Mouse (Mus musculus): ENCODE measurements at regions not wholly inside any gene's neighbourhood (a gene's known extent, or its start where the extent isn't known, plus 50 kb on each side); places are given as distances from the start of the nearest gene placed in this dataset.
A peak's percentile ranks its signal among the peaks of the same experiment; 100 is the strongest.

GRCm38 (mm10) chr17:9845451-9846075 is 176.0 kb upstream of the Pabpc6 start:
- no peak for DNase-seq (ENCODE audit: low read depth)

GRCm38 (mm10) chr17:9841103-9841502 is 171.6 kb upstream of the Pabpc6 start:
- no peak for DNase-seq (ENCODE audit: low read depth)

- no peak for DNase-seq (ENCODE audit: low read depth)
Measured at GRCm38 (mm10) chr17:9839256-9839655, 169.7 kb upstream of the Pabpc6 start.

DNA sequence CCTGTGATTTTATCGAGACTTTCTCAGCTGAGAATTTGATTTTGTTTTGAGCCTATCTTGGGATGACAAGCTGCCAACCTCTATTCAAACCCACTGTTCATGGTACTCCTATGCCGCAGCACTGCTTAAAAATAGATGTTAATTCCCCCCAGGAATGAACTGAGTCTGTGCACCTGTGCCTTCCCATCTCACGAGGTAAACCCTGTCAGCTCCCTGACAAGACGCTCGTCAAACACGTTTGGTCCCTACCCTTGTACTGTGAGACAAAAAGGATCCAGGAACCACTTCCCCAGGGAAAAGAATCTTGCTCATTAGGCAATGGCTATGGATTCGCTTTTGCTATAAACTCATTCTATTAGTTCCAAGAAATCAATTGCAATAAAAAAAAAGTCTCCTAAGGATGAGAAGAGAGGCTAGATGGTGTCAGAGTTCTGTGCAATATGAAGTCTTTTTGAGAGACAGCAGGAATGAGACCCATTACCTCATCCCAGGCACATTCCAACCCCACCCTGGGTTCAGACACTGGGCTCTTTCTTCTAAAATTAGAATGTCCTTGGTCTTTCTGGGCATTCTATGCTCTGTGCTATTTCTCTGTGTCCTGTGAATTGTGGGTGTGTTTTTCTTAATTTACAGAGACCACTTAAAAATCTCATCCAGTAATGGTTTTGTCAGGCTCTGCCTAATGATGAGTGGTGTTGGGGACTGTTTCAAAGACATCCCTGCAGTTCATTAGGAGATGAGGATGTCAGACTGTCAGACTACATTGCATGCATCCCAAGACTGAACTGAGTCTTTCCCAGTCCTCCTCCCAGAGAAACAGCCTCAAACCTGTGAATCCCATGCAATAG is 167.7 kb upstream of the Pabpc6 start:
- no peak for DNase-seq (ENCODE audit: low read depth)

DNA sequence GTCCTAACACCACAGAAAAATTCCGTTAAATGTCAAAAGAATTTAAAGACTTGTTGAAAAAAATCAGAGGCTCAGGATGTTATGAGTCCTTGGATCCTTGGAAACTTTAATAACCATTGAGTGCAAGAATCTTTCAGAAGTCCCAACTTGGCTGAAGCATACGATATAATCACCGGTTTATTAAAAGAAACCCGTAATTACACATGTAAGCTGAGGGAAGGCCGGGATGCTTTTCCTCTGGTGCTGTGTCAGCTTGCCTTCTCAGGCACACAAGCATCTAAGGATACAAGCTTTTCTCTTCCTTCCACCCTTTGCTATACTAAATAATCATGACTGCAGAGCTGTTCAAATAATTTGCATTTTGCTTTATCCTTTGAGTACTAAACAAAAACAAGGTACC is 160.4 kb upstream of the Pabpc6 start:
- DNase-seq (ENCODE audit: low read depth) = no peak

DNA sequence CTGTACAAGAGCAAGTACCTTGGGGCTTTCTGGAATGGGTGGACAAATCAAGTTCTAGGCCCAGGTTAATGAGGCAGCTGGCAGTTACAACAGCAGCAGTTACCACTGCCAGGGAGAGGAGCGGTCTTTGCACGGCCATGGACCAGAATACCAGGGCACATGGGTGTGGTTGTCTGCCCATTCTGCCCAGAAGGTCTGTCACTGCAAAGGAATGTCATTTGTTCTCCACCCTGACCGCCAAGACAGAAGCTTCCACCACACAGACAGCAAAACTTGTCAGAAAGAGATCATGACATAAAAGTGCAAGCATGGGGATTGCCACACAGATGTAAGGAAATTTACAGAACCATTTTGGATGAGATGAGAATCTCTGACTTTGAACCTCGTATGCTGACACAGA is 151.8 kb upstream of the Pabpc6 start:
- DNase-seq (ENCODE audit: low read depth) = no peak

- DNase-seq (ENCODE audit: low read depth) = no peak
Measured at GRCm38 (mm10) chr17:9817056-9817455, 147.5 kb upstream of the Pabpc6 start.

GRCm38 (mm10) chr17:9797069-9797468 is 127.6 kb upstream of the Pabpc6 start:
- no peak for DNase-seq (ENCODE audit: low read depth)

- DNase-seq (ENCODE audit: low read depth) = no peak
Measured at GRCm38 (mm10) chr17:9796225-9796988, 126.9 kb upstream of the Pabpc6 start.

DNA sequence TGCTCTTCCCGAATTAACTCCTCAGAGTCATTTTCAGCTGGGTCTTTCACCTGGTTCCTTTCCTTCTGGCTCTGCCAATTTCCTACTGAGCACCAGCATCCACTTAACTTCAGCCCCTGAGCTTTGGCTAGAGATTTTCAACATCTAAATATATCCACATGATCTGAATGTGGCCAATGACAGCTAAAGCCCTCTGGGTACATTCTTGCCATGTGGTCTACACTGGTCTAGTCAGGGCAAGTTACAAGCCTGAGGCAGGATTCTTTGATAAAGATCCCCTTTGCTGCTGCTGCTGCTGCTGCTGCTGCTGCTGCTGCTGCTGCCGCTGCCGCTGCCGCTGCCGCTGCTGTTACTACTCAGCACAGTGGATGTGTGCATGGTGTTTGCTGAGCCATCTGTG is 109.3 kb upstream of the Pabpc6 start:
- DNase-seq (ENCODE audit: low read depth) = no peak

- DNase-seq (ENCODE audit: low read depth) = no peak
Measured at GRCm38 (mm10) chr17:9777165-9777564, 107.6 kb upstream of the Pabpc6 start.

DNA sequence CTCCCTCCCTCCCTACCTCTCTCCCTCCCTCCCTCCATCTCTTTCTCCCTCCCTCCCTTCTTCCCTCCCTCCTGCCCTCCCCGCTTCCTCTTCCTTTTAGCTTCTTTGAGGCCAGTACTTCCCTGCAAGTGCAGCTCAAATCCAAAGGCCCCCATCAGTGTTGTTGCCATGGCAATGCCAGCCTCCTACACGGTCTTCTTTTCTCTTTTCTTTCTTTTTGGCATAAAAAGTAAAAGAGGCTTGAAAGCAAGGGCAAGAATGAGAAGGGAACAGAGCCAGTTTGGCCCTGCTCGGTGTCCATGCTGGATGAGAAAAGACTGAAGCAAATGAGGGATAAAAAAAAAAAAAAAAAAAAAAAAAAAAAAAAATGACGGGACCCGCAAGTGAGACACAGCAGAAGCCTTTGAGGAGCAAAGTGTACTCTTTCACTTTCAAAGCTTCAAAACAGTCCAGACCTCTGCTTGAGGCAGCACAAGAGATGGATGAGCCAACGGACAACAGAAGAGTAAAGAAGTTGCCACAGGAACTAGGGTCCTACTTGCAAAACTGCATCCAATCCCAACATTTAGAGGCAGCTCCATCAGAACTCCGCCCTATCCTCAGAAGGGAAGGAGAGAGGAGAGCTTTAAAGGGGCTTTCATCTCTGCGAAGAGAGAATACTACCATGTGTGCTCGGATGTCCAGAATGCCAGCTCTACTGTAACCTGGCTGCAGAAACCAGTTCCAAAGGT is 106.9 kb upstream of the Pabpc6 start:
- no peak for DNase-seq (ENCODE audit: low read depth)

DNA sequence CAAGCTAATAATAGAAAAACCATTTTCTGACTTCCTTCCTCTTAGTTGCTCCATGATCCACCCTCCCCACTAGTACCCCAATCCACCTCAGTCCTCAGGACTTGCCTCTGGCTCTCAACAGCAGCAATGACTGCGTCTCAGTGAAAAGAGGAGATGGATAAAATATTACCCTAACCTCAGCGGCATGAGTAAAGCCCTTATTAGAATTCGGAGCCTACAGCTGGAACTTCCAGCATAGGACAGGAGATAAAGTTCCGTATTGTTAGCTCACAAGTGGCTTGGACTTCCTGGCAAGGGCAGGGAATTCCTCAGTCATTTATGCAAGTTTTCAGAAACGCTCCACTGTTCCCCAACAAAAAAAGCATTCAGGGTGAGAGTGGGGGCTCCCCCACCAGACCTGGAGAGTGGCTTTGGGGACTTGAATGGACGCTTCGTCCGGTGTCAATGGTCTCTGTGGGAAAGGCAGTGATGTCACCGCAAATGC is 106.2 kb upstream of the Pabpc6 start:
- DNase-seq (ENCODE audit: low read depth) = no peak

GRCm38 (mm10) chr17:9774740-9775629 is 105.5 kb upstream of the Pabpc6 start:
- DNase-seq (ENCODE audit: low read depth) = no peak

DNA sequence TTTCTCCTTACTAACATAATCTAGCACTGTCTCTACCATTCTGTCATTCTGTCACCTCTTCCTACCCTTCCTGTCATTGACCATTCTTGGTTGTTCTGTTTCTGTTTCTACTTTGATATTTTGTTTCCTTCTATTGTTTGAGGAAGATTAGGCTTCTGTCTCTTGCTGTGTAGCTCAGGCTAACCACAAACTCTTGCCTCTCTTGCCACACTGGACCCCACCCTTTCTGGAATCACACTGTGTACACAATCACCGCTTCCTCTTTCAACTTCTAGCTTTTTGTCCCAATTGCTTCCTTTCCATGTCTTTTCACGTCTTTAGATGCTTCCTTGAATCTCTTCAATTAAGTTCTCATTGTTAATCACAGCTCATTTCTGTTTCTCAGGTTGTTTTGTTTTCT is 104.2 kb upstream of the Pabpc6 start:
- DNase-seq (ENCODE audit: low read depth) = no peak

DNA sequence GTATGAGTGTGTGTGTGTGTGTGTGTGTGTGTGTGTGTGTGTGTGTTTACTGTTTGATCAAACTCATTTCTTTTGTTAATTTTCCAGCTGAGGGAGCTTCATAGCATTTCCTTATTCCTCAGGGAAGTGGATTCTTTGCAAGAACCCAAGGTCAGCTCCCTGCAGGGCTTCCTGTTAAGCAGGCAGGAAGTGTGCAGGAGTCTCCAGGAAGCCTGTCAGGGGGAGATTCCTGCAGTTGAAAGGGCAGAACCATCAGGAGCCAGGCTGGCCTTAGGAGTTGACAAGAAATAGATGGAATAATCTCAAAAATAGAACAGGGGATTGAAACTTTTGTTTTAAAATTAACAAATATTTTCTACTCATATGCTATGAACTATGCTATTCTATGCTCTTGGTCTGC is 98.8 kb upstream of the Pabpc6 start:
- no peak for DNase-seq (ENCODE audit: low read depth)

DNA sequence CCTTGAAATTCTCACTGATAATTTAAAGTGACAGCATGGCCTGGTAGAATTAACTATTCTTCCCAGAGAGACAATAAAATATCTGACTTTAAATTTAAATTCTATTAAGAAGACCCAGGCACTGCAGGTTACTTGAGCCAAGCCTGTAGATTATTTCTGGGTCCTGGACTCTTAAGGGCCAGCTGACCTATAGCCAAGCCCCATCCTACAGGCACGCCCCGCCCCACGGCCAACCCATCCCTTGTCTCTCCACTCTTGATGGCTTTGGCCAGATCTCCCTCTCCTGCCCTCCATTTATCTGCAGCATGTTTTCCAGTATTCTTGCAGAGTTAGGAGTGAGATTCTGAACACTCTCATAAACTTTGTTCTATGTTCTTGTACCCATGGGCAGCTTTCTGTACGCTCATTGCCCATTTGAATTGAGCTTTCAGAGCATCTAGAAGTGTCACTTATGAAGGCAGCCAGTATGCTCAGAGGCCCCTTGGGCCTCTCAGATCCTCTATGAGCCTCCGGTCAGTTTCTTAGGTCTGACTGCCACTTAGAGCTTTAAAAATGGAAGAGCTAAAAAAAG is 96.2 kb upstream of the Pabpc6 start:
- DNase-seq (ENCODE audit: low read depth) = no peak

DNA sequence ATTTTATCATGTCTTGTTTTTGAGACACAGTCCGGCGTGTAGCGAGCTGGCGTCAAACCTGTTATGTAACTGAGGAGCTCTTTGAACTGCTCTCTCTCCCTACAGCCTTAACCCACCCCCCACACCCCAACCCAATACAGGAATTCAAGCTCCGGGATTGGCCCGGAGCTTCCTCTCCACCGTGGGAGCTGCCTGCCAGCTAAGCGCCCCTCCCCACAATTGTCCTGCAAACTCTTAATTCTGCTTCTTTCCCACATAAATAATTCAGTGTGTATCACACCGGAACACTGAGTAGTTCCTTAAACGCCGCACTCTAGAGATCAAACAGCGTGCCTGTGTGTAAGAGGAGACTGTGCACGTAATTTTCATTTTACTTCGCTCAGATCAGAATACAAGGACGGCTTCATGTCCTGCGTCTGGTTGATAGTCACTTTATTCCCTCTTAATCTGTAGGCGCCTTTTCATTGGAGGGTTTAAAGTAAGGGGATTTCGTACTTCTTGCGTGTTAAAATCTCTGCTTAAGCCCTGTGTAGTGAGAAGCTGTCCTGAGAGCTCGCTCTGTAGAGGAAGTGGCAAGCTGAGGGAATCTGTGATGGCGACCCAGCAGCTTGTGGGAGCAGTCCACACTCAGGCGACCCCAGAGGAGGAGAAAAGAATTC is 95.3 kb upstream of the Pabpc6 start:
- peak; percentile 15 for DNase-seq (ENCODE audit: low read depth)

GRCm38 (mm10) chr17:9764041-9764606 is 94.6 kb upstream of the Pabpc6 start:
- no peak for DNase-seq (ENCODE audit: low read depth)

DNA sequence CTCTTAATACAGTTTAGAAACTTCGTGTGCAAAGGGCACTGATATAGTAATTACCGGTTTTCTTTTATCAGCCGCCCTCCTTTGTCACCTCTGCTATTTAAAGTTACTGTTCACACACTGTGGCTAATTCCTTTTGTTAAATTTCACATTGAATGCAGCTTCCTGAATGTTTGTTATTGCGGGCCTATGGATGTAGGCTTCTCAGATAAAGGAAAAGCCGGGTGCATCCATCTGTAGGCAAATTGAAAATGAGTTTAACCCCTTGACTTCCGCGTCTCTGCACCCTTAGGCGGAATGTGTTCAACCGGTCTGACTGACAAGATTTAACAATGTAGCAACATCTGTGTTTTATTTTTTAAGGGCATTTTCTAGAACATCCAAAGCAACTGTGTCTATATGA is 93.6 kb upstream of the Pabpc6 start:
- no peak for DNase-seq (ENCODE audit: low read depth)

Data from naive thymus-derived CD4-positive, alpha-beta T cell, adult 2 months (primary cell).